Mouse (Mus musculus): ENCODE measurements around the gene Prkd2.

Prkd2 gene

DNA sequence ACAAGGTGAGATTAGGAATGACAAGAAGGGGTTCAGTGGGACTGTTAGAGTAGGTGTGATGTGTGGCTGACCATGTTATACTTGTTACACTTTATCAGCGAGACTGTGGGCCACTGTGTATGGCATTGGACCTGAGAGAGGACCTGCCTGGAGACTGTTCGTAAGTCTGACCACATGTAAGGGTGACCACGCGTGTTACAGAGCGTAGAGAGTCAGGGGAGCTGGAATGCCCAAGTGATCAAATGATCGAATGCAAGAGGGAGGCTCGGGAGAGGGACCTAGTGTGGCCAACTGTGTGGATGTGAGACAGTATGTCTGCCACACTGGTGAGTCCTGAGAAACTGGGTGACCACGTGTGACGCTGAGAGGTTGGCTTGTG, 49.6 kb downstream of the Prkd2 start:
- no peak for DNase-seq (ENCODE audit: low read depth, low spot score)

DNA sequence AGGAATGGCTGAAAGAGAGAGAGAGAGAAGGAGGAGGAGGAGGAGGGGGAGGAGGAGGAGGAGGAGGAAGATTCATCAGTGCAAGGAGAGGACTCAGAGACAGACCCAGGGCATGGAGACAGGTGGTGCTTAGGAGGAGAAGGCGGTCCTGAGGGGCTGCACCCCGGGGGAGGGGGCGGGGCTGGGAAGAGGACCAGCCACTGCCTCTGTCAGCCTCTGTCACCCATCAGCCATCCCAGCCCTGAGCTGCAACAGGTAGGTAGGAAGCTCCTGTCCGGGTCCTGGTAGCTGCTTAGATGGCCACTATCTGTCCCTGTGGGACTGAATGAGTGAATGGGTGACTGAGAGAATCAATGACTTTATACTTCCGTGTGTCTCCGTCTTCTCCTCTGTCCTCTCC, 50.9 kb downstream of the Prkd2 start:
- DNase-seq (ENCODE audit: low read depth, low spot score), result peak; percentile 30

DNA sequence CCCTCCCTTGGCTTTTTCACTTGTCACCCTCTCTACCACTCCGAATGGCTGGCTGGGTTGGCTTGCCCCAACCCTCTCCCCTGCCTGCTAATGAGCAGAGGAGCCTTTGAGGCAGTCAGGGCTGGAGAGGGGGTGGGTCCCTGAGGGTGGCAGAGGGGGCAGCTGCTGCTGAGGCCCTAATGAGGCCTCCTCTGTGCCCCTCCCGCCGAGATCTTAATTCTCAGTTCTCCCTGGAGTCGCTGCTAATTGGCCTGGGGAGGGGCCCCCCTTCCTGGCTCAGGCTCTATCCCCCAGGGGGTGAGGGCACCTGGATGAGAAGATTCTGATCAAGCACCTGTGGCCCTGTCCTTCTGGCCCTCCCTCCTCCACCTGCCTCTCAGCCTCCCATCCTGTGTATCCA, 51.6 kb downstream of the Prkd2 start:
- no peak for DNase-seq (ENCODE audit: low read depth, low spot score)

- DNase-seq (ENCODE audit: low read depth, low spot score), result peak; percentile 89
Observed at GRCm38 (mm10) chr7:16895000-16895399, 52.3 kb downstream of the Prkd2 start.

DNA sequence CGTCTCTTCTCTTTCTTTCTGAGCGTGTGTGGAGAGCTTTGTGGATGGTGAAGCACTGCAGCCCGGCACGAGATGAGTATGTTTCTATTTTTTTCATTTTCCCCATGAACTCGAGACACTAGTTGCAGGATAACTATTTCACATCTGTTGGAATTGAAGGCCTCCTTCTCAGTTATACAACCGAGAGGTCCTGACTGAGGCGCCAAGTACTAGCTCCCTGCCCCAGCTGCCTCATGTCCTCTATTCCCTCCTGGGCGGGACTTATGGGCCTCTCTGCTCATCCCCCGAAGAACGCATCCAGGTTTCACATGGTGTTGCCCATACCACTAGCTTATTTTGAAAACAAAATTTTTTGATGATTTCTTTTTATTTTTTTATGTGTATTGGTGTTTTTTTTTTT, 52.8 kb downstream of the Prkd2 start:
- no peak for DNase-seq (ENCODE audit: low read depth, low spot score)

- no peak for DNase-seq (ENCODE audit: low read depth, low spot score)
Observed at GRCm38 (mm10) chr7:16900526-16900925, 57.8 kb downstream of the Prkd2 start.

DNA sequence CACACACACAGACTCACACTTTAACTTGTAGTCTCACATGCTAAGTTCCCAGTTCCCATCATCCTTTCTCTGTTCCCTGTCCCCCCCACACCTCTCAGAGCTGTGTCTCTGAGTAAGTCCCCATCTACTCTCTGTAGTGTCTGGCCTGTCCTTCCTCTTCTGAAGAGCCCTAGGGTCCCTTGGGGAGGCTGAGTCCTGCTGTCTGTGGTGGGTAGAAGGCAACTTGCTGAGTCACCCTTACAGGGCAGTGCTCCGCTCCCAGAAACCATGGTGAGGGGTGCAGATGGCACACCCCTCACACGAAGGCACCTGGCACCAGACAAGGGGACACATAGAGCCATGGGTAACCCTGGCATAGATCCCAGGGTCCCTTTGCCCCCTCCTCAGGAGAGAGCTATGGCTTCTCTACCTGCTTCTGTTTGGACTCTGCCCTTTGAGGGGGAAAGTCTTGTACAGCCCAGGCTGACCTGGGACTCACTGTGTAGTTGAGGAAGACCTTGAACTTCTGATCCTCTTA, 60.8 kb downstream of the Prkd2 start:
- no peak for DNase-seq (ENCODE audit: low read depth, low spot score)

DNA sequence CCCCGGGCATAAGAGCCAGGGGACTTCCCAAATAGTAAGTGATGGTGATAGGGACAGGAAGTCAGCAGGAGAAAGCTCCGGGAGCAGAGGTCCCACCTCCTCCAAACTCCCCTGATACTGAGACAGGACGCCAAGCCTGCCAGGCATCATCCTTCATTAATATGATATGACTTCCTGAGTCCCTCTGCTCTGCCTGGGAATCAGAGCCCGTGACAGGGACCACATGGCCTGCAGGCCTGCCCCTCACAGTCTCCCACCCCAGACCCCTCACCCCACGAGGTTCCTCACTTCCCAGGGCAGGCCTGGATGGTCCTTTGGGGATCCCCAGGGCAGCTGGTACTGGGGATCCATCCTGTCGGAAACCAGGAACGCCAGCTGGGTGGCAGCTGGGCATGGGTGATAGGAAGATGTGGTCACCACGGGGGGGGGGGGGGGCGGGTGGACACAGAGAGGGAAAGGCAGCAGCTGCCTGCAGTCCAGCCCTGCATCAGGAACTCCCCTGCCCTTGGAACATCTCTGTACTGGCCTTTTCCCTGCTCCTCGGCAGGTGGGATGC, 61.5 kb downstream of the Prkd2 start:
- no peak for DNase-seq (ENCODE audit: low read depth, low spot score)

GRCm38 (mm10) chr7:16905491-16906021, 62.9 kb downstream of the Prkd2 start:
- DNase-seq (ENCODE audit: low read depth, low spot score), result no peak

GRCm38 (mm10) chr7:16906281-16906680, 63.6 kb downstream of the Prkd2 start, which contains the start of gene Ptgir:
Gene Ptgir, plus strand, starts transcription at chr7:16906490.
- peak; percentile 42 for DNase-seq (ENCODE audit: low read depth, low spot score)

DNA sequence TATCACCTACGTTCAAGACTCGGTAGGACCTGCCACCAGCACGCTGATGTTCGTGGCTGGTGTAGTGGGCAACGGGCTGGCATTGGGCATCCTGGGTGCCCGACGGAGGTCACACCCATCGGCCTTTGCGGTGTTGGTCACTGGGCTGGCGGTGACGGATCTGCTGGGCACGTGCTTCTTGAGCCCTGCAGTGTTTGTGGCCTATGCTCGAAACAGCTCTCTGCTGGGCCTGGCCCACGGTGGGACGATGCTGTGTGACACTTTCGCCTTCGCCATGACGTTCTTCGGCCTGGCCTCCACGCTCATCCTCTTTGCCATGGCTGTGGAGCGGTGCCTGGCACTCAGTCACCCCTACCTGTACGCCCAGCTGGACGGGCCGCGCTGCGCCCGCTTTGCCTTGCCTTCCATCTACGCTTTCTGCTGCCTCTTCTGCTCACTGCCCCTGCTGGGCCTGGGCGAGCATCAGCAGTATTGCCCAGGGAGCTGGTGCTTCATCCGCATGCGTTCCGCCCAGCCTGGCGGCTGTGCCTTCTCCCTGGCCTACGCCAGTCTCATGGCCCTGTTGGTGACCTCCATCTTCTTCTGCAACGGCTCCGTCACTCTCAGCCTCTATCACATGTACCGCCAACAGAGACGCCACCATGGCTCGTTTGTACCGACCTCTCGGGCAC, 64.3 kb downstream of the Prkd2 start:
- no peak for DNase-seq (ENCODE audit: low read depth, low spot score)

DNA sequence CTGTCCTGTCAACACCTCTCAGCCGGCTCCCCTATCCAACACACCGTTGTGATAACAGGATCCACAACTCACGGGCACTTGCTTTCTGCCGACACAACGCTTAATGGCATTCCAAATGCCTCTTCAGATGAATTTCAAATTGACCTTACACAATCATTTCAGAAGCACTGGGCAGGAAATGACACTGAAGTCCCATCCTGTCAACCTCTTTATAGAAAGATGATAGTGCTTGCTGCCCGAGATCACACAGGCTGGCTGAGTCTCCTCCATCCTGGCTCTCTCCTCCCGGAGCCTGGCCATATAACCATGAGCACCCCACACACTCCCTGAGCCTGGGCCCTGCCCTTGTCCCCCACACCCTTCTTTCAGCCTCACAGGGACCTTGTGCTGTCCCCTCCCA, 65.1 kb downstream of the Prkd2 start:
- DNase-seq (ENCODE audit: low read depth, low spot score), result no peak

DNA sequence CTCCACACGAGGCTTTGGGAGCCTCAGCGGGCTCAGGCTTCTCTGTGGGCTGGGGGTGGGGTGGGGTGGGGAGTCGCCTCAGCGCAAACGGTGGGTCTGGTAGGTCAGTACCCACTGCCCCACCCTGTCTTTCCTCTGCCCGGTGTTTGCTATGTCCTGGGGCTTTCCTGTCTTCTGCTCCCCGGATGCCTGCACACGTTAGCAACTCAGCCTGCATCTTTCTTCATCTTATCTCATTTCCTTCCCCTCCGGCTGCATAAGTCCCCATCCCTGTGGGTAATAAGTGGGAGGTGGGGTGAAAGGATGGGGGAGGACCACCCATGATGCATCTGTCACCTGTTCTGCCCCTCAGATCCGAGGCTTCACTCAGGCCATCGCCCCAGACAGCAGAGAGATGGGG, 65.7 kb downstream of the Prkd2 start:
- no peak for DNase-seq (ENCODE audit: low read depth, low spot score)

GRCm38 (mm10) chr7:16908859-16909258, 66.2 kb downstream of the Prkd2 start:
- DNase-seq (ENCODE audit: low read depth, low spot score), result no peak

DNA sequence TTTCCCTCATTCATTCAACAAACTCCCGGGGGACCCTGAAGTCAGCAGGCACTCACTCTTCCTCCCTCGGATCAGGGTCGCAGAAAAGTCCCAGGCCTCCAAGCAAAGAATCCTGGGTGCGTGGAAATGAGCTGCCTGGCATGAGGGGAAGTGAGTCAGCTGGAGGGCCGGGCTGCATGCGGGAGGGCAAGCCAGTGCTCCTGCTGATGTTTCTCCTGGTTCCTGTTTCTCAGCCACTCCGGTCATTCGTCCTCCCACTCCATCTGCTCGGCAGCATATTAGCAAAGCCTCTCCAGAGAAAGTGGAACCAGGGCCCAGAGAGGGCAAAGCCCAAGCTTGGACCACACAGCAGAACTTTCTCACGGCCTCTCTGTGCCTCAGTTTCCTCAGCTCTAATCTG, 67.2 kb downstream of the Prkd2 start:
- no peak for DNase-seq (ENCODE audit: low read depth, low spot score)

DNA sequence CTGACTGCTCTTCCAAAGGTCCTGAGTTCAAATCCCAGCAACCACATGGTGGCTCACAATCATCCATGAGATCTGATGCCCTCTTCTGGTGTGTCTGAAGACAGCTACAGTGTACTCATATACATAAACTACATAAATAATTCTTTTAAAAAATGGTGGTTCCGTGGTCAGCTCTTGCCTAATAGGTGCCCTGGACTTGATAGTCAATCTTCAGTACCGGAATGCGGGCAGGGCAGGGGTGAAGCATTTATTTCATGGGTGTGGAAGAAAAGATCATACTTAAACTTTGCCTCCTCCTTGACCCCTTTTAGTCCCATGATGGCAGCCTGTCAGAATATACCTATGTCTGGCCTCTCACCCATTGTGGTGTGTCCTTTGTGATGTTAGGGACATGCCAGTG, 69.2 kb downstream of the Prkd2 start:
- no peak for DNase-seq (ENCODE audit: low read depth, low spot score)

- no peak for DNase-seq (ENCODE audit: low read depth, low spot score)
Observed at GRCm38 (mm10) chr7:16912360-16912759, 69.7 kb downstream of the Prkd2 start.

DNA sequence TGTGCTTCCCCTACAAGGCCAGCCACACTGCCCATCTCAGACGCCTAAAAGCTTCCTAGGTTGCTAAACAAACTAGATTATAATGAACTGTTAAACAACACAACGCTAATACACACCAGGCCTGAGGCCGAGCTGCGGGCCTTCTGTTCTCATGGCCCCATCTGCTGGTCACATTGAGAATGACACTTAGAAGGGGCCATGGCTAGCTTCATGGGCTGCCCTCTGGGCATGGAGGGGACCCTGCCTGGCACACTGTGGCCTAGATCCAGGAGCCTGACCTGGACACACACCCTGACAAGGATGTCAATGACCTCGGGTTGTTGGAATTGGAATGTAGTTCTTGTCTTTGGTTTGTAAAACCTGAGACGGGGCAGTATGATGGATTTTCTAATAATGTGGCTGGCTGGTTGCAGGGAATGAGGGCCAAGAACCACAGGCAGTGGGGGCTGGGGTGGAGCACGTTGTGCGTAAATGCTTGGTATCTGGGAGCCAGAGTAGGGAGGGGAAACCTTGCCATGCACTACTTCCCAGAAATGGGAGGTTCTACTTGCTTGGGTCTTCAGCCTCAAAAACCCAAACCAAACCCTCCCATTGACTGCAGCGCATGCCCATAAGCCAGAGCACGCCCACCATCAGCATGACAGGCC, 71.2 kb downstream of the Prkd2 start:
- DNase-seq (ENCODE audit: low read depth, low spot score), result peak; percentile 74

- DNase-seq (ENCODE audit: low read depth, low spot score), result no peak
Observed at GRCm38 (mm10) chr7:16914453-16915343, 72.0 kb downstream of the Prkd2 start.

- no peak for DNase-seq (ENCODE audit: low read depth, low spot score)
Observed at GRCm38 (mm10) chr7:16915461-16916340, 73.0 kb downstream of the Prkd2 start.
